9 mouse cellular contexts compared by ENCODE assay signal in genomic region chr10:80294311-80294710, GRCm38 (mm10). TPM values are rescaled to one million over a fixed set of nuclear protein-coding genes. Genes with fewer than 3 reads are reported as not detected.
DNase-seq lines count a peak whose midpoint lies in the region; ATAC-seq and TF ChIP-seq lines count a peak whose summit lies in the region.
"Had no signal": no experiment of that assay in that cellular context is flagged by ENCODE, and none has a peak within 500 bp of the region (broad histone marks: within the 10 kb centered on the region; RNA-seq: fewer than 3 reads in every experiment).

No protein-coding gene starts in this region.

- no peak for TF ChIP-seq EP300 in liver, postnatal 0 days (IDR thresholded peaks at IDR 0.05; ENCODE audit: low read depth)

- ATAC-seq in liver, embryonic 12.5 days = no peak
- no peak for ATAC-seq in liver, postnatal 0 days
- ATAC-seq in intestine, embryonic 16.5 days = no peak

- DNase-seq in liver, postnatal 0 days = no peak
- DNase-seq in ZHBTc4 (ENCODE audit: low read depth, low spot score) = peak; percentile 32
- DNase-seq in naive thymus-derived CD4-positive, alpha-beta T cell, adult 2 months (ENCODE audit: low read depth) = peak; percentile 41
- DNase-seq in gastrocnemius, adult 8-10 months (ENCODE audit: low spot score in 2 of 2) = no peak
- no peak for DNase-seq in frontal cortex, postnatal 36 days (ENCODE audit: low spot score in 2 of 2)
- DNase-seq: heart, adult 18-20 months; thymus, postnatal 36 days had no signal

- peak overlapping the region; percentile 95 for H3K4me3 ChIP-seq in liver, embryonic 12.5 days
- H3K4me3 ChIP-seq in liver, postnatal 0 days (ENCODE audit: low read depth, low read length) = no peak overlapping the region
- H3K4me3 ChIP-seq in intestine, embryonic 16.5 days (ENCODE audit: low read length) = no peak overlapping the region

- H3K9me3 ChIP-seq in liver, embryonic 12.5 days (replicated peaks) = no peaks in the 10 kb centered on the region
- H3K9me3 ChIP-seq in liver, postnatal 0 days (ENCODE audit: low read length) = no peaks in the 10 kb centered on the region
- no peaks in the 10 kb centered on the region for H3K9me3 ChIP-seq in intestine, embryonic 16.5 days (ENCODE audit: control insufficient read depth, low read length)

- peak overlapping the region; percentile 93 for H3K27ac ChIP-seq in liver, embryonic 12.5 days
- no peak overlapping the region for H3K27ac ChIP-seq in liver, postnatal 0 days (ENCODE audit: low read depth)
- peak overlapping the region; percentile 11; the same call in 1 of the 2 replicates for H3K27ac ChIP-seq in intestine, embryonic 16.5 days (ENCODE audit: low read length)

- peak overlapping the region; percentile 98 for H3K9ac ChIP-seq in liver, embryonic 12.5 days
- H3K9ac ChIP-seq in liver, postnatal 0 days (replicated peaks) = no peak overlapping the region
- H3K9ac ChIP-seq in intestine, embryonic 16.5 days (ENCODE audit: low read depth, low read length) = 0 out of 2 replicates have a peak overlapping the region, but pooled peaks have one; percentile 99

- 79% methylated on average over 4 of the region's 4 CpGs for WGBS in liver, embryonic 12.5 days (ENCODE audit: insufficient replicate concordance)
- 84% methylated on average over 4 of the region's 4 CpGs for WGBS in liver, postnatal 0 days (ENCODE audit: insufficient replicate concordance)
- WGBS in intestine, embryonic 16.5 days = 69% methylated on average over 4 of the region's 4 CpGs

- peak overlapping the region; percentile 91 for H3K4me2 ChIP-seq in liver, embryonic 12.5 days
- no peak overlapping the region for H3K4me2 ChIP-seq in liver, postnatal 0 days (ENCODE audit: low read depth, low read length)
- H3K4me2 ChIP-seq in intestine, embryonic 16.5 days (ENCODE audit: low read depth, low read length) = no peak overlapping the region; the same call in 1 of the 2 replicates

- no peak for TF ChIP-seq CTCF in liver, postnatal 0 days (IDR thresholded peaks at IDR 0.05; ENCODE audit: low read depth)

- H3K36me3 ChIP-seq in liver, embryonic 12.5 days = peaks cover 24% of the 10 kb centered on the region
- peaks cover 11% of the 10 kb centered on the region for H3K36me3 ChIP-seq in liver, postnatal 0 days (replicated peaks; ENCODE audit: insufficient read depth, low read length)
- peaks cover 8% of the 10 kb centered on the region for H3K36me3 ChIP-seq in intestine, embryonic 16.5 days (ENCODE audit: control insufficient read depth, insufficient read depth, low read length)

- H3K27me3 ChIP-seq in liver, embryonic 12.5 days (replicated peaks) = peaks cover 31% of the 10 kb centered on the region
- peaks cover 31% of the 10 kb centered on the region for H3K27me3 ChIP-seq in liver, postnatal 0 days (ENCODE audit: insufficient read depth, low read length)
- peaks cover 19% of the 10 kb centered on the region for H3K27me3 ChIP-seq in intestine, embryonic 16.5 days (replicated peaks; ENCODE audit: control insufficient read depth, insufficient read depth, low read length)

- H3K4me1 ChIP-seq in liver, embryonic 12.5 days = peaks cover 58% of the 10 kb centered on the region
- peaks cover 16% of the 10 kb centered on the region for H3K4me1 ChIP-seq in liver, postnatal 0 days (ENCODE audit: insufficient read depth)
- peaks cover 23% of the 10 kb centered on the region for H3K4me1 ChIP-seq in intestine, embryonic 16.5 days (ENCODE audit: control insufficient read depth, insufficient read depth, low read length)

RNA-seq across cellular contexts. Expression of gene Apc2, which starts 1.5 kb away (rescaled TPM):
- 0.17 and 0.22 TPM in 2 replicates for polyA plus RNA-seq in liver, embryonic 12.5 days (2016; fragmentation: Nextera tagmentation; extraction: Ambion mirVana)
- polyA plus RNA-seq in liver, postnatal 0 days (2015; fragmentation: Nextera tagmentation; extraction: Ambion mirVana) = 0.05 and 0.20 TPM in 2 replicates
- polyA plus RNA-seq in intestine, embryonic 16.5 days (2015; fragmentation: Nextera tagmentation; extraction: Ambion mirVana) = 2.4 and 3.1 TPM in 2 replicates
- total RNA-seq in gastrocnemius, adult 8-10 months (2022) = under 1 TPM; 0.24 to 0.54 (median 0.31) TPM

RNA-seq across cellular contexts. Expression of gene Rps15, which starts 2.1 kb away (rescaled TPM):
- 872 and 920 TPM in 2 replicates for polyA plus RNA-seq in liver, embryonic 12.5 days (2016; fragmentation: Nextera tagmentation; extraction: Ambion mirVana)
- polyA plus RNA-seq in liver, postnatal 0 days (2015; fragmentation: Nextera tagmentation; extraction: Ambion mirVana) = 453 and 466 TPM in 2 replicates
- 894 and 922 TPM in 2 replicates for polyA plus RNA-seq in intestine, embryonic 16.5 days (2015; fragmentation: Nextera tagmentation; extraction: Ambion mirVana)
- total RNA-seq in gastrocnemius, adult 8-10 months (2022) = 100 to 1,000 TPM; 626 to 776 (median 688) TPM

RNA-seq across cellular contexts. Expression of gene 2310011J03Rik, which starts 26.0 kb away (rescaled TPM):
- 46.0 and 46.7 TPM in 2 replicates for polyA plus RNA-seq in liver, embryonic 12.5 days (2016; fragmentation: Nextera tagmentation; extraction: Ambion mirVana)
- 25.5 and 27.4 TPM in 2 replicates for polyA plus RNA-seq in liver, postnatal 0 days (2015; fragmentation: Nextera tagmentation; extraction: Ambion mirVana)
- 60.4 and 64.3 TPM in 2 replicates for polyA plus RNA-seq in intestine, embryonic 16.5 days (2015; fragmentation: Nextera tagmentation; extraction: Ambion mirVana)
- 1 to 10 TPM; 5.4 to 8.9 (median 6.6) TPM for total RNA-seq in gastrocnemius, adult 8-10 months (2022)

RNA-seq across cellular contexts. Expression of gene Dazap1, which starts 33.0 kb away (rescaled TPM):
- polyA plus RNA-seq in liver, embryonic 12.5 days (2016; fragmentation: Nextera tagmentation; extraction: Ambion mirVana) = 44.3 and 45.9 TPM in 2 replicates
- polyA plus RNA-seq in liver, postnatal 0 days (2015; fragmentation: Nextera tagmentation; extraction: Ambion mirVana) = 19.5 and 21.8 TPM in 2 replicates
- 36.8 and 37.6 TPM in 2 replicates for polyA plus RNA-seq in intestine, embryonic 16.5 days (2015; fragmentation: Nextera tagmentation; extraction: Ambion mirVana)
- total RNA-seq in gastrocnemius, adult 8-10 months (2022) = 10 to 100 TPM; 31.8 to 38.5 (median 34.6) TPM

RNA-seq across cellular contexts. Expression of gene Gamt, which starts 33.5 kb away (rescaled TPM):
- polyA plus RNA-seq in liver, embryonic 12.5 days (2016; fragmentation: Nextera tagmentation; extraction: Ambion mirVana) = 43.0 and 50.0 TPM in 2 replicates
- 93.9 and 101 TPM in 2 replicates for polyA plus RNA-seq in liver, postnatal 0 days (2015; fragmentation: Nextera tagmentation; extraction: Ambion mirVana)
- polyA plus RNA-seq in intestine, embryonic 16.5 days (2015; fragmentation: Nextera tagmentation; extraction: Ambion mirVana) = 91.0 and 106 TPM in 2 replicates
- total RNA-seq in gastrocnemius, adult 8-10 months (2022) = 10 to 100 TPM; 19.5 to 33.6 (median 33.4) TPM

Comparison
In these comparisons a context has a peak if more than half of its experiments do, and no peak if none do; other contexts are left out.
1. DNase-seq: peak in ZHBTc4 (single experiment) and naive thymus-derived CD4-positive, alpha-beta T cell, adult 2 months (single experiment); none in liver, postnatal 0 days (single experiment), gastrocnemius, adult 8-10 months (0 of 2) and frontal cortex, postnatal 36 days (0 of 2).